Mouse (Mus musculus) heart, postnatal 0 days (tissue): ENCODE measurements at regions not wholly inside any gene's neighbourhood (a gene's known extent, or its start where the extent isn't known, plus 50 kb on each side); places are given as distances from the start of the nearest gene placed in this dataset.

Source experiments
- ATAC-seq: fragments of 200-750 bp; cut with Nextera tagmentation; 2 replicates; pipeline ENCODE4 v1.8.0; 2017; ENCODE audit warnings: low read depth, moderate number of reproducible peaks, moderate library complexity; ENCODE audit not compliant: insufficient read depth
- DNase-seq: peaks from one replicate; pipeline ENCODE4 v3.0.0-alpha.2; 2016; ENCODE audit warnings: low spot score
- H3K27ac ChIP-seq: fragments of 300-500 bp; sonication (generic); 2 replicates; pipeline ENCODE4 v1.5.1; 2014; ENCODE audit warnings: low read depth, mild to moderate bottlenecking
- H3K27me3 ChIP-seq: fragments of 300-500 bp; sonication (generic); 2 replicates; pipeline ENCODE4 v1.6.1; 2014; ENCODE audit warnings: low read length, mixed read lengths; ENCODE audit not compliant: control insufficient read depth, insufficient read depth
- H3K36me3 ChIP-seq: fragments of 300-500 bp; sonication (generic); replicated peaks from 2 replicates; pipeline ENCODE4 v1.6.1; 2014; ENCODE audit warnings: low read length, mixed read lengths; ENCODE audit not compliant: control insufficient read depth, insufficient read depth
- H3K4me1 ChIP-seq: fragments of 300-500 bp; sonication (generic); 2 replicates; pipeline ENCODE4 v1.6.1; 2014; ENCODE audit warnings: antibody characterized with exemption; ENCODE audit not compliant: control insufficient read depth, insufficient read depth
- H3K4me2 ChIP-seq: fragments of 300-500 bp; sonication (generic); 2 replicates; pipeline ENCODE4 v1.6.1; 2014; ENCODE audit warnings: low read depth, mild to moderate bottlenecking, low read length, moderate library complexity
- H3K4me3 ChIP-seq: fragments of 300-500 bp; sonication (generic); 2 replicates; pipeline ENCODE4 v1.5.1; 2014; ENCODE audit warnings: low read depth, low read length
- H3K9ac ChIP-seq: fragments of 300-500 bp; sonication (generic); replicated peaks from 2 replicates; pipeline ENCODE4 v1.6.1; 2014; ENCODE audit warnings: low read depth, low read length, mixed read lengths
- H3K9me3 ChIP-seq: fragments of 300-500 bp; sonication (generic); replicated peaks from 2 replicates; pipeline ENCODE4 v1.6.1; 2016; ENCODE audit warnings: low read length; ENCODE audit not compliant: control insufficient read depth
- CTCF ChIP-seq: IDR thresholded peaks from 2 replicates; pipeline ENCODE4 v1.5.1; 2016; ENCODE audit warnings: antibody characterized with exemption, control low read depth, low read depth
- EP300 ChIP-seq: IDR thresholded peaks from 2 replicates; pipeline ENCODE4 v1.6.1; 2016; ENCODE audit warnings: antibody characterized with exemption, low read depth
- WGBS: fragments of 180-500 bp; shearing (Covaris S2); extraction: QIAGEN DNeasy Blood & Tissue Kit; methylation state at CpG from one replicate; pipeline ENCODE4 v1.1.7; 2014; 5-methylcytosine and 5-hydroxymethylcytosine counted together

DNA sequence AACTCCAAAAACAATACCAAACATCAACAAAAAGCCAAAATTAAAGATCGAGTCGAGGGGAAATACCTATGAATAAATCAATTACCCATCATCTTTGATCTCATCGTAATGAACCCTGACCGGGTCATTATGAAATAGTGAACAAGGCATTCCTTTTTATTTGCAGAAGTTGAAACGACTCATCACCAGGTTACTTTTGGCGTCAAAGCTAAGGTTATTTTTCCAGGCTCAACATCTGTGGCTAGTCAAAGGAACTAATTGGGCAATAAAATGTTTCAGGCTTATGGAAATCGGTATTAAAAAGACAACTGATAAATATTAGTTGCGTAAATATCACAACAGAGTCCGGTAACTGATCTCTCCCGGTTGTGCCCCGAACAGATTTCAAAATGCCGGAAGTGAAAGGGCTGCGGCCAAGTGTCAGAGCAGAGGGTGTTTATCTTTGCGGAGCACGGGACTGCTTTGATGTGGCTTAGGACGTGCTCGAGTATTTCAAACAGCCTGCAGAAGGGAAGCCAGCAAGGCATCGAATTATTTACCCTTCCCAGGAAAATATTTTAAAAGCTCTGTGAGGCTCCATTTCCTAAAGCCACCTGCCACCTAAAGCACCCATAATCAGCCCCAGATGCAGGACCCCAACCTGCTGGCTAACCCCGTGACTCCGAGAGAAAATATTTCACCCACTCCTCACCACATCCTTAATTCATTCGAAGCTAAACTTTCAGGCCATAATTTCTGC lies 168.3 kb upstream of the Arrdc4 start:
- Histone ChIP-seq H3K4me1 (peaks cover 4% of the 10 kb centered on the region; the same call in 1 of the 2 replicates), H3K36me3 (no peaks in the 10 kb centered on the region), H3K9ac (no peak overlapping the region), H3K27ac (no peak overlapping the region), H3K27me3 (no peaks in the 10 kb centered on the region), H3K4me3 (peak overlapping the region; percentile 13; the same call in 1 of the 2 replicates), H3K4me2 (peak overlapping the region; percentile 48), H3K9me3 (no peaks in the 10 kb centered on the region)
- ATAC-seq (no peak), DNase-seq (no peak)
- 37% methylated on average over 21 of the region's 21 CpGs for WGBS
- TF ChIP-seq EP300 (no peak), CTCF (no peak)

DNA sequence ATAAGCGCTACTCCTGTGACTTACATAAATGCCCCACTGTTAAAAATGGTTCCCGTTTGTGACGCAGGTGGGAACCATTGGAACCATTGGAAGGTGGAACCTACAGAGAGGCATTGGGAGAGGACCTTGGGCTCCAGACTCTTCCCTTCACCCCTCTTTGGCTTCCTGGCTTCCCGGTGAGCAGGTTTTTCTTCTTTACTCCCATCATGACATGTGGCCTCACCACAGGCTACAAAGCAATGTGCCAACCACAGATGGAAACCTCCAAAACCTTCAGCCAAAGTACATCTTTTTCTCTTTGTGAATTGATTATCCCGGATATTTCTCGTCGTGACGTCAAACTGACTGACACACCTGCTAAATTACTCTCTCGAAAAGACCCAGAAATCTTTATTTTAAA lies 166.9 kb upstream of the Arrdc4 start:
- no peak for ATAC-seq
- WGBS: 89% methylated on average over 9 of the region's 9 CpGs
- no peak overlapping the region for H3K9ac ChIP-seq

DNA sequence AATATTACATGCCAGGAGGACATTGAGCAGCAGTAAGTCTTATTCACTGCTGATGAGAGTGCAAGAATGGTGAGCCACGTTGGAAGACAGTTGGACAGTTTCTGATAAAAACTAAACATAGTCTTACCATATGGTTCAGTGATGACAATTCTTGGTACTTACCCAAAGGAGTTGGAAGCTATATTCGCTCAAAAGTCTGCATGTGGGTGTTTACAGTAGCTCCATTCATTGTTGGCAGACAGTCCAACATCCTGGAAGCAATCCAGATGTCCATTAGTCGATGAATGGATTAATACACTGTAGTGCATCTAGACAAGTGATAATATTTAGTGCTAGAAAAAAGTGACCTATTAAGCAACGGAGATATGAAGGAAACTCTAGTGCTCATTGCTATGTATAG lies 165.3 kb upstream of the Arrdc4 start:
- peaks cover 4% of the 10 kb centered on the region; the same call in 1 of the 2 replicates for H3K4me1 ChIP-seq
- DNase-seq: no peak
- H3K27ac ChIP-seq: no peak overlapping the region
- no peak overlapping the region for H3K4me3 ChIP-seq
- ATAC-seq: no peak
- TF ChIP-seq CTCF: no peak
- no peak for TF ChIP-seq EP300
- H3K9me3 ChIP-seq: no peaks in the 10 kb centered on the region
- no peaks in the 10 kb centered on the region for H3K36me3 ChIP-seq
- H3K4me2 ChIP-seq: no peak overlapping the region
- H3K9ac ChIP-seq: no peak overlapping the region
- WGBS: 28% methylated on average over 4 of the region's 4 CpGs
- no peaks in the 10 kb centered on the region for H3K27me3 ChIP-seq

More for the DNA sequence above, 166.9 kb upstream of the Arrdc4 start:
- no peak for TF ChIP-seq EP300
- no peak for TF ChIP-seq CTCF
- DNase-seq: no peak
- H3K36me3 ChIP-seq: no peaks in the 10 kb centered on the region
- no peak overlapping the region for H3K27ac ChIP-seq
- H3K4me2 ChIP-seq: no peak overlapping the region
- no peaks in the 10 kb centered on the region for H3K9me3 ChIP-seq
- H3K27me3 ChIP-seq: no peaks in the 10 kb centered on the region
- H3K4me1 ChIP-seq: peaks cover 4% of the 10 kb centered on the region; the same call in 1 of the 2 replicates
- no peak overlapping the region for H3K4me3 ChIP-seq

DNA sequence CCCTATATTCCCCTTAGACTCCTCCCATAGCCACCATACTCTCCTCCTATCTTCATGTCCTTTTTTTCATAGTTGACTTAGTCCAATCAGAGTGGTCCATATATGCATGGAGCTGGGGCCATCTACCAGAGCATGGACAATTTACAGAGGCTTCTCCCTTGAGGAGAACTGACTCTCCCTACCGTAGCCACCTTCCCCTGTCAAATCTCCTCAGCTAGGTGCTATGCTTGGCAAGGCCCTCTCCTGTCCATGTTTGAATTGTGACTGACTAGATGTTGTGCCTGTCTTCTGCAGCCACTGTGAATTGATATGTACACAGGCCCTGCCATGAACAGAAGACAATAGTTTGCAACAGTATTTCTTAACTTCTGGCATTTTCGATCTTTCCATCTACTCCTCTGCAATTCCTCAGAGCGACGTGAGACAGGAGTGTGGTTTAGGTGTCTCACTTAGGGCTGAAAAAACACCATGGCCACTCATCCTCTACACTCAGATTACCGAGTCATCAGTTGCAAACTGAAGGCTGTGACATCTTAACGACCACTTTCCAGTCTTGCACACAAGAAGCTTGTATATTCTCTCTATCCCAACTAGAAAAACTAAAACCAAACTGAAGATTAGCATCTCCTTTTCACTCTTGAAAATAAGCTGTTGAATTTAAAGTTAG lies 163.1 kb upstream of the Arrdc4 start:
- H3K27me3 ChIP-seq: no peaks in the 10 kb centered on the region
- no peak for ATAC-seq
- H3K4me2 ChIP-seq: no peak overlapping the region
- H3K4me3 ChIP-seq: no peak overlapping the region
- DNase-seq: no peak
- H3K9me3 ChIP-seq: no peaks in the 10 kb centered on the region
- TF ChIP-seq EP300 (no peak), CTCF (no peak)
- no peak overlapping the region for H3K9ac ChIP-seq
- H3K36me3 ChIP-seq: no peaks in the 10 kb centered on the region
- no peak overlapping the region for H3K27ac ChIP-seq
- 73% methylated on average over 6 of the region's 6 CpGs for WGBS
- no peaks in the 10 kb centered on the region for H3K4me1 ChIP-seq

GRCm38 (mm10) chr7:68911562-68911961 lies 162.5 kb upstream of the Arrdc4 start:
- Histone ChIP-seq H3K4me2 (no peak overlapping the region), H3K36me3 (no peaks in the 10 kb centered on the region), H3K4me3 (no peak overlapping the region), H3K4me1 (no peaks in the 10 kb centered on the region), H3K27ac (no peak overlapping the region), H3K27me3 (no peaks in the 10 kb centered on the region), H3K9ac (no peak overlapping the region), H3K9me3 (no peaks in the 10 kb centered on the region)
- 56% methylated on average over 3 of the region's 3 CpGs for WGBS
- no peak for ATAC-seq
- TF ChIP-seq CTCF (no peak), EP300 (no peak)
- DNase-seq: no peak

- H3K4me3 ChIP-seq: no peak overlapping the region
- H3K9ac ChIP-seq: no peak overlapping the region
- TF ChIP-seq EP300 (no peak), CTCF (no peak)
- H3K27ac ChIP-seq: no peak overlapping the region
- H3K9me3 ChIP-seq: no peaks in the 10 kb centered on the region
- DNase-seq: no peak
- no peak overlapping the region for H3K4me2 ChIP-seq
- H3K27me3 ChIP-seq: no peaks in the 10 kb centered on the region
- no peaks in the 10 kb centered on the region for H3K4me1 ChIP-seq
- WGBS: 100% methylated on average over 1 of the region's 1 CpGs
- H3K36me3 ChIP-seq: no peaks in the 10 kb centered on the region
- ATAC-seq: no peak
Measured at GRCm38 (mm10) chr7:68909694-68910093, 160.7 kb upstream of the Arrdc4 start.
